Mouse (Mus musculus) CH12.LX (cell line): ENCODE measurements at regions not wholly inside any gene's neighbourhood (a gene's known extent, or its start where the extent isn't known, plus 50 kb on each side); places are given as distances from the start of the nearest gene placed in this dataset.

Experiments used
- GABPA ChIP-seq: IDR thresholded peaks from 2 replicates; pipeline ENCODE4 v1.6.1; 2012; ENCODE audit warnings: low read depth, low read length, improper control_type of control experiment, inconsistent platforms; ENCODE audit not compliant: insufficient replicate concordance
- UBTF ChIP-seq: IDR thresholded peaks from 2 replicates; pipeline ENCODE4 v1.6.1; 2012; ENCODE audit warnings: low read depth, mild to moderate bottlenecking, inconsistent platforms, low read length, improper control_type of control experiment, moderate library complexity

GRCm38 (mm10) chr9:82760682-82761468, 68.5 kb upstream of the Irak1bp1 start:
- TF ChIP-seq UBTF (no peak), GABPA (no peak)
